Mouse (Mus musculus) lung, adult 10 weeks (tissue): ENCODE measurements around the gene Prss3. TPM values are rescaled to one million over a fixed set of nuclear protein-coding genes. Genes with fewer than 3 reads are reported as not detected.

Experiments used
- polyA plus RNA-seq: library from polyadenylated mRNA; stranded (reverse); fragments of 350-450 nt; fragmentation: Illumina TruSeq; extraction: RNeasy Lipid Tissue Mini Kit (QIAGEN cat#74804); gene quantifications from one replicate; pipeline ENCODE4 v1.2.3, GENCODE M21; 2014; ENCODE audit warnings: low read depth, low replicate concordance; ENCODE audit not compliant: insufficient read depth

Gene Prss3
- not detected for polyA plus RNA-seq

DNA sequence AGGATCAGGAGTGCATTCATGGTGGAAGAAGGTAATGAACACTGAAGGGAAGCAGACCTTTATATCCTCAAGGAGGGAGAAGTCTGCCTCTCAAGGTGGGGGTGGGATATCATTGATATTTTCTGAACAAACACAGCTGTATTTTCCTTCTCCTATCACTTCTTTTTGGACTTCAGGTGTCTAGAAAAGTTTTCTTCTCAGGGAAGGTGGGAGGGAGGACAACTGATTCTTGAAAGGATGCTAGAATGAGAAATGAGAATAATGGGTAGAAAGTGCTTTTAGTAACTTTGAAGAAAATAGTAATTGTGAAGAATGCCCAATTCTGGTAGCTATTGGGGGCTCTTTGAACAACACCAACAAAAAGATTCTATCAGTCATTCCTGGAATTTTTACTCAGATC lies at the start of gene Prss3:
TSS of gene Prss3 (minus strand) at position 101 of the 400 bp plus-strand sequence.

GRCm38 (mm10) chr6:41392056-41392455 lies 14.6 kb upstream of the Prss3 start, which contains the start of gene Gm5771:
Gene Gm5771 (plus strand): TSS chr6:41392356.

GRCm38 (mm10) chr6:41353932-41354331 lies 23.5 kb downstream of the Prss3 start, which contains the start of gene Try10:
Gene Try10 (plus strand): TSS chr6:41354105.

Other genes starting within 250 kb of the Prss3 start
- gene Try4, start 75.4 kb downstream of the Prss3 start, polyA plus RNA-seq = not detected
- not detected for gene Try5, start 60.8 kb downstream of the Prss3 start, polyA plus RNA-seq
- not detected for gene Try10, start 23.6 kb downstream of the Prss3 start, polyA plus RNA-seq
- gene Gm5771, start 14.7 kb upstream of the Prss3 start, polyA plus RNA-seq = not detected
- gene Gm10334, start 68.5 kb upstream of the Prss3 start, polyA plus RNA-seq = not detected
- not detected for gene Prss1, start 81.3 kb upstream of the Prss3 start, polyA plus RNA-seq
- gene Prss2, start 144.1 kb upstream of the Prss3 start, polyA plus RNA-seq = not detected
- gene Ephb6, start 227.8 kb upstream of the Prss3 start, polyA plus RNA-seq = 6.2 TPM